21 mouse cellular contexts compared by ENCODE assay signal in the genomic region with DNA sequence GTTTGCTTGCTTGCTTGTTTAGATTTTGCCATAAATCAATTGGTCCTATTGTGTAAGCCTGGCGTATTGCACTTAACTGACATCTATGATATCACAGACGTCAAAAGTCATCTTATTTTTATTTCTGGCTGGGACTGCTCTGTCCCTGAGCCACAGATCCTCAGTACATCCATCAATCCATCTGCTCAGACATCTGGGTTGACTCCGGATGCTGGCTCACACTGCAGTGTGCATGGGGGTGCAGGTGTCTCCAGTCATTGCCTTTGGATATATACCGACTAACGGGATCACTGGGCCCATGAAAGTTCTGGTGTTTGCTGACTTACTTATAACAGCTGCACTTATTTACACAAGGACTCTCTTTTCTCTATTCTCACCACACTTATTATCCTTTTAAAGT.
"Had no signal": no experiment of that assay in that cellular context is flagged by ENCODE, and none has a peak within 500 bp of the region (broad histone marks: within the 10 kb centered on the region; RNA-seq: fewer than 3 reads in every experiment).

No protein-coding gene starts in this region.

- H3K9me3 ChIP-seq: kidney, embryonic 15.5 days; limb, embryonic 15.5 days; midbrain, embryonic 12.5 days; midbrain, embryonic 15.5 days; neural tube, embryonic 13.5 days; stomach, embryonic 15.5 days had no signal

- H3K9ac ChIP-seq: kidney, embryonic 15.5 days; limb, embryonic 15.5 days; liver, embryonic 14.5 days; liver, postnatal 0 days; lung, embryonic 14.5 days; midbrain, embryonic 12.5 days; midbrain, embryonic 15.5 days; neural tube, embryonic 13.5 days; stomach, embryonic 15.5 days had no signal

- H3K4me3 ChIP-seq: kidney, embryonic 15.5 days; limb, embryonic 15.5 days; midbrain, embryonic 12.5 days; midbrain, embryonic 15.5 days; myocyte; neural tube, embryonic 13.5 days; stomach, embryonic 15.5 days had no signal

- H3K36me3 ChIP-seq: kidney, embryonic 15.5 days; limb, embryonic 15.5 days; midbrain, embryonic 12.5 days; midbrain, embryonic 15.5 days; neural tube, embryonic 13.5 days; stomach, embryonic 15.5 days had no signal

- H3K27me3 ChIP-seq: kidney, embryonic 15.5 days; limb, embryonic 15.5 days; midbrain, embryonic 12.5 days; midbrain, embryonic 15.5 days; neural tube, embryonic 13.5 days; stomach, embryonic 15.5 days had no signal

- H3K4me2 ChIP-seq: kidney, embryonic 15.5 days; limb, embryonic 15.5 days; liver, embryonic 11.5 days; lung, embryonic 14.5 days; midbrain, embryonic 12.5 days; midbrain, embryonic 15.5 days; neural tube, embryonic 13.5 days; stomach, embryonic 15.5 days had no signal

- DNase-seq: kidney, adult 11 months; kidney, adult 8-10 months; kidney, postnatal 10 days; kidney, postnatal 36 days; liver, postnatal 0 days; lung, embryonic 14.5 days; lung, postnatal 4 days; retina, postnatal 1 day; right cerebral cortex, postnatal 25 days; spleen, adult 18-20 months; thymus, postnatal 25 days had no signal

- H3K27ac ChIP-seq: kidney, embryonic 15.5 days; limb, embryonic 15.5 days; liver, embryonic 14.5 days; midbrain, embryonic 12.5 days; midbrain, embryonic 15.5 days; neural tube, embryonic 13.5 days; stomach, embryonic 15.5 days had no signal

- ATAC-seq: liver, postnatal 0 days; lung, postnatal 0 days; midbrain, embryonic 15.5 days had no signal
